Mouse (Mus musculus): ENCODE results near the gene Gm20388. TPM values are rescaled to one million over a fixed set of nuclear protein-coding genes. Genes with fewer than 3 reads are reported as not detected.
A peak's percentile ranks its signal among the peaks of the same experiment; 100 is the strongest.

Gm20388 gene
- total and polyA plus RNA-seq, 3 experiments: 0.02 to 0.05 TPM; not detected in 1

DNA sequence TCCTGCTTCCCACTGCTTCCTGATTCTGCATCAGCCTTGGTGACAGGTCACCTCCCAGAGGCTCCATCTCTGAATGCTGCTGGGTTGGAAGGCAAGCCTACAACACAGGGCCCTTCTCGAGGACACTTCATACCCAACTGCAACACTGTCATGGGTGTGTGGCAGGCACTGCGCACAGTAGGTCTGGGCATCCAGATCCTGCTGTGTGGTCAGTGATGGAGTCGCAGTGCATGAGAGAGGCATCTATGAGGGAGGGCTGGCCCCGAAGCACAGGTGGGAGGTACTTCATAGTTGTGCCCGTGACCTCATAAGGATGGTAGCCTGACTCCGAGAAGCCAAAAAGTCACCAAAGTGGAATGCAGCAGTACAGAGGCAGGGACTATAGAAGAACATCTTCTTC is 2814.5 kb downstream of the Gm20388 start:
- no peak for ATAC-seq (ENCODE audit: extremely low read depth, insufficient number of reproducible peaks, low FRiP score, poor library complexity, severe bottlenecking)
- H3K4me3 ChIP-seq (ENCODE audit: low read depth, low read length): no peak overlapping the region
- TF ChIP-seq CTCF (IDR thresholded peaks at IDR 0.05; ENCODE audit: low read depth, low read length): no peak
- no peak for TF ChIP-seq TAL1 (conservative IDR thresholded peaks at IDR 0.05; ENCODE audit: low read depth, low read length)
- no peak for TF ChIP-seq POLR2AphosphoS5 (IDR thresholded peaks at IDR 0.05; ENCODE audit: insufficient replicate concordance, low read depth, low read length)
- no peak for TF ChIP-seq GATA2 (IDR thresholded peaks at IDR 0.05; ENCODE audit: borderline replicate concordance, low read depth, low read length)
- TF ChIP-seq GATA1 (IDR thresholded peaks at IDR 0.05; ENCODE audit: borderline replicate concordance, low read length): no peak
- H3K27me3 ChIP-seq (ENCODE audit: insufficient read depth, low read length): peaks cover 85% of the 10 kb centered on the region
- H3K36me3 ChIP-seq (replicated peaks): no peaks in the 10 kb centered on the region
- no peaks in the 10 kb centered on the region for H3K9me3 ChIP-seq (replicated peaks)
- peaks cover 48% of the 10 kb centered on the region for H3K4me1 ChIP-seq (ENCODE audit: insufficient read depth, low read depth, low read length)
- no peak for DNase-seq (ENCODE audit: low spot score)

GRCm38 (mm10) chr8:122726789-122727188 is 2816.1 kb downstream of the Gm20388 start:
- ATAC-seq (ENCODE audit: extremely low read depth, insufficient number of reproducible peaks, low FRiP score, poor library complexity, severe bottlenecking): no peak
- Histone ChIP-seq H3K4me3 (ENCODE audit: low read depth, low read length) (no peak overlapping the region), H3K4me1 (ENCODE audit: insufficient read depth, low read depth, low read length) (peaks cover 35% of the 10 kb centered on the region), H3K9me3 (replicated peaks) (peaks cover 3% of the 10 kb centered on the region), H3K27me3 (ENCODE audit: insufficient read depth, low read length) (peaks cover 92% of the 10 kb centered on the region), H3K36me3 (replicated peaks) (no peaks in the 10 kb centered on the region)
- DNase-seq (ENCODE audit: low spot score): no peak
- TF ChIP-seq POLR2AphosphoS5 (IDR thresholded peaks at IDR 0.05; ENCODE audit: insufficient replicate concordance, low read depth, low read length) (no peak), GATA1 (IDR thresholded peaks at IDR 0.05; ENCODE audit: borderline replicate concordance, low read length) (no peak), TAL1 (conservative IDR thresholded peaks at IDR 0.05; ENCODE audit: low read depth, low read length) (no peak)

DNA sequence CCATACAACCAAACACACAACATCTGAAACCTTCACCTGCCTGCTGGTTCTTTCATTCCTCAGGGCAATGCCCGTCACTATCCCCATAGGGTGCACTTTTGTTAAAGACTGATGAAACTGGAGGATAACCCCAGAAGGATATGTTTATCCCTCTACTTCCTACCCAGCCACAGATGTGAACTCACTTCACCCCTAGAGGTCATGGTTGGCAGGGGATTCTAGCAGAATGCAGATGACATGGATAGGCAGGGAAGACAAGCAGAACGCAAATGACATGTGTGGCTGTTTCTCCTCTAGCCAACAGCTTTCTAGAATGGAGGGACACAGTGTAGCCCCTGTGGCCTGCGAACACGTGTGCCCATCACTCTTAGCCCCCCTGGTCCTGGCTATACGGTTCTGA is 2816.8 kb downstream of the Gm20388 start:
- no peaks in the 10 kb centered on the region for H3K36me3 ChIP-seq (replicated peaks)
- H3K27me3 ChIP-seq (ENCODE audit: insufficient read depth, low read length): peaks cover 93% of the 10 kb centered on the region
- no peak for DNase-seq (ENCODE audit: low spot score)
- no peak for ATAC-seq (ENCODE audit: extremely low read depth, insufficient number of reproducible peaks, low FRiP score, poor library complexity, severe bottlenecking)
- TF ChIP-seq CTCF (IDR thresholded peaks at IDR 0.05; ENCODE audit: low read depth, low read length) (no peak), POLR2AphosphoS5 (IDR thresholded peaks at IDR 0.05; ENCODE audit: insufficient replicate concordance, low read depth, low read length) (no peak), TAL1 (conservative IDR thresholded peaks at IDR 0.05; ENCODE audit: low read depth, low read length) (no peak), GATA2 (IDR thresholded peaks at IDR 0.05; ENCODE audit: borderline replicate concordance, low read depth, low read length) (no peak), GATA1 (IDR thresholded peaks at IDR 0.05; ENCODE audit: borderline replicate concordance, low read length) (no peak)
- peaks cover 28% of the 10 kb centered on the region for H3K4me1 ChIP-seq (ENCODE audit: insufficient read depth, low read depth, low read length)
- no peak overlapping the region for H3K4me3 ChIP-seq (ENCODE audit: low read depth, low read length)
- H3K9me3 ChIP-seq (replicated peaks): peaks cover 3% of the 10 kb centered on the region

GRCm38 (mm10) chr8:122728630-122729029 is 2818.0 kb downstream of the Gm20388 start:
- Histone ChIP-seq H3K36me3 (replicated peaks) (no peaks in the 10 kb centered on the region), H3K4me3 (ENCODE audit: low read depth, low read length) (no peak overlapping the region), H3K9me3 (replicated peaks) (peaks cover 3% of the 10 kb centered on the region), H3K27me3 (ENCODE audit: insufficient read depth, low read length) (peaks cover 93% of the 10 kb centered on the region), H3K4me1 (ENCODE audit: insufficient read depth, low read depth, low read length) (peaks cover 16% of the 10 kb centered on the region)
- DNase-seq (ENCODE audit: low spot score): no peak
- no peak for ATAC-seq (ENCODE audit: extremely low read depth, insufficient number of reproducible peaks, low FRiP score, poor library complexity, severe bottlenecking)
- TF ChIP-seq GATA2 (IDR thresholded peaks at IDR 0.05; ENCODE audit: borderline replicate concordance, low read depth, low read length): no peak
- TF ChIP-seq GATA1 (IDR thresholded peaks at IDR 0.05; ENCODE audit: borderline replicate concordance, low read length): no peak
- TF ChIP-seq CTCF (IDR thresholded peaks at IDR 0.05; ENCODE audit: low read depth, low read length): no peak
- no peak for TF ChIP-seq POLR2AphosphoS5 (IDR thresholded peaks at IDR 0.05; ENCODE audit: insufficient replicate concordance, low read depth, low read length)
- no peak for TF ChIP-seq TAL1 (conservative IDR thresholded peaks at IDR 0.05; ENCODE audit: low read depth, low read length)

DNA sequence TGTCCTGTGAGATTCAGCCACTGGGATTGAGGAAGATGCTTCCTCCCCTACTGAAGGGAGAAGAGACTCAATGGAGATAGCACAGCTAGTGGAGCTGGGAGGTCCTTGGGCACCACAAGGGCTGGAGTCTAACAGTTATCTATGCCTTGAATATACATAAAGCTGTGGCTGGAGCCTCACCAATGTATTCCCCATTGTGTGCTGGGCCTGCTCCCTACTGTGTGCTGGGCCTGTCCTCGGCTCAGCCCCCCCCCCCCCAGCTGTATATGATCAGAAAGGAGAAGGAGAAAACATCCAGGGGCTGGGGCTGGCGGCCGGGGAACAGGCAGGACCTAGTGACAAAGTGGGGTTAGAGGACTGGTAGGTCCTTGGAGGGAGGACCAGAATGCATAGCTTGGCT is 2824.5 kb downstream of the Gm20388 start:
- peaks cover 45% of the 10 kb centered on the region for H3K4me1 ChIP-seq (ENCODE audit: insufficient read depth, low read depth, low read length)
- peaks cover 91% of the 10 kb centered on the region for H3K27me3 ChIP-seq (ENCODE audit: insufficient read depth, low read length)
- ATAC-seq (ENCODE audit: extremely low read depth, insufficient number of reproducible peaks, low FRiP score, poor library complexity, severe bottlenecking) (no peak), DNase-seq (ENCODE audit: low spot score) (no peak)
- TF ChIP-seq GATA2 (IDR thresholded peaks at IDR 0.05; ENCODE audit: borderline replicate concordance, low read depth, low read length) (no peak), POLR2AphosphoS5 (IDR thresholded peaks at IDR 0.05; ENCODE audit: insufficient replicate concordance, low read depth, low read length) (no peak), TAL1 (conservative IDR thresholded peaks at IDR 0.05; ENCODE audit: low read depth, low read length) (no peak), GATA1 (IDR thresholded peaks at IDR 0.05; ENCODE audit: borderline replicate concordance, low read length) (no peak), CTCF (IDR thresholded peaks at IDR 0.05; ENCODE audit: low read depth, low read length) (no peak)
- no peak overlapping the region for H3K4me3 ChIP-seq (ENCODE audit: low read depth, low read length)
- H3K36me3 ChIP-seq (replicated peaks): no peaks in the 10 kb centered on the region
- H3K9me3 ChIP-seq (replicated peaks): peaks cover 3% of the 10 kb centered on the region

DNA sequence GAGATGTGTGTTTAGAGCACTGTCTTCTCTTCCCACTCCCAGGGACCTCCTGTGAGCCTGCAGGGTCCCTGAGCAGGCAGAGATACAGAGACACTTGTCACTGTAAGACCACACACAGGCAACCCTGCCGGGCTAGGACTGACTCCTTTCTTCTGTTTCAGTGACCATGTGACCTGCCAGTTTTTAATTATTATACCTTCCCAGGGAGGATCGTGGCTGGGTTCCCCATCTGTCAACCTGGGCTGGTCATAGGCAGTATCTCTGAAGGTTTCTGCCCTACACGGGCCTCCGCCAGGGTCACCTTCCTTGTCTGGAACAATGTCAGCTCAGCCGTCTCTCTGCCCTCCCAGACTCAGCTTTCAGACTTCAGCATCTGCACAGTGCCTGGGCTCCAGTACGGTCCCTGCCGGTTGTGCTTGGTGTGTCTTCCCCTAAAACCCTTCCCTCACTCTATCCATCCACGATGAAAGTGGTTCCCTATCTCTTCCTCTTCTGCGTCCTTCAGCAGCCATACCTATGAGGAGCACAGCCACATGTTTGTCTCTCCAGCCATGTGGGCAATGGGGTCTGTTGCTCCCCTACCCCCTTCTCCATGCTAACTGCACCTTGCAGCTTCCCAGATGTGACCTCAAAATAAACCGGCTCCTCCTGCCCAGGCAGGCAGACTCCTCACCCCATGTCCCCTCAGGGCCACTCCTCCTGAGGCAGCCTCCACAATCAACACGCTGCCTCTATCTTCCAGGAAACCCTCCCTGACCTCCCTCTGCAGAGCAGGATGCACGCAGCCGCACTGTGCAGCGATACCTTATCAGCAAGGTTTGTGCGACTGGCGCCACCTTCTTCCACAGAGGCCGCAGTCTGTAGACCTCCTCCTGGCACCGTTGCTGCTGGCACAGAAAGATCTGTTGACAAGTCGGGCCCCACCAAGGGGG is 2825.2 kb downstream of the Gm20388 start:
- Histone ChIP-seq H3K27me3 (ENCODE audit: insufficient read depth, low read length) (peaks cover 93% of the 10 kb centered on the region), H3K4me1 (ENCODE audit: insufficient read depth, low read depth, low read length) (peaks cover 52% of the 10 kb centered on the region), H3K36me3 (replicated peaks) (no peaks in the 10 kb centered on the region), H3K4me3 (ENCODE audit: low read depth, low read length) (peak overlapping the region; percentile 50; the same call in 1 of the 2 replicates), H3K9me3 (replicated peaks) (peaks cover 3% of the 10 kb centered on the region)
- ATAC-seq (ENCODE audit: extremely low read depth, insufficient number of reproducible peaks, low FRiP score, poor library complexity, severe bottlenecking): peak; percentile 78
- peak; percentile 68 for DNase-seq (ENCODE audit: low spot score)
- TF ChIP-seq POLR2AphosphoS5 (IDR thresholded peaks at IDR 0.05; ENCODE audit: insufficient replicate concordance, low read depth, low read length): no peak
- TF ChIP-seq TAL1 (conservative IDR thresholded peaks at IDR 0.05; ENCODE audit: low read depth, low read length): no peak
- TF ChIP-seq GATA1 (IDR thresholded peaks at IDR 0.05; ENCODE audit: borderline replicate concordance, low read length): no peak
- no peak for TF ChIP-seq CTCF (IDR thresholded peaks at IDR 0.05; ENCODE audit: low read depth, low read length)
- TF ChIP-seq GATA2 (IDR thresholded peaks at IDR 0.05; ENCODE audit: borderline replicate concordance, low read depth, low read length): no peak

Measured in G1E (cell line).